Mouse (Mus musculus) midbrain, embryonic 12.5 days (tissue): ENCODE results near the gene Ammecr1. TPM values are rescaled to one million over a fixed set of nuclear protein-coding genes. Genes with fewer than 3 reads are reported as not detected.
A peak's percentile ranks its signal among the peaks of the same experiment; 100 is the strongest.

ENCODE experiments used
- ATAC-seq: fragments of 200-750 bp; cut with Nextera tagmentation; 2 replicates; pipeline ENCODE4 v1.8.0; 2017; ENCODE audit warnings: low read depth, moderate TSS enrichment, moderate library complexity; ENCODE audit not compliant: low FRiP score
- H3K27ac ChIP-seq: fragments of 300-500 bp; sonication (generic); replicated peaks from 2 replicates; pipeline ENCODE4 v1.5.1; 2016; ENCODE audit warnings: mild to moderate bottlenecking
- H3K27me3 ChIP-seq: fragments of 300-500 bp; sonication (generic); 2 replicates; pipeline ENCODE4 v1.6.1; 2016; ENCODE audit warnings: mild to moderate bottlenecking
- H3K36me3 ChIP-seq: fragments of 300-500 bp; sonication (generic); 2 replicates; pipeline ENCODE4 v1.6.1; 2016
- H3K4me1 ChIP-seq: fragments of 300-500 bp; sonication (generic); 2 replicates; pipeline ENCODE4 v1.6.1; 2016
- H3K4me2 ChIP-seq: fragments of 300-500 bp; sonication (generic); replicated peaks from 2 replicates; pipeline ENCODE4 v1.6.1; 2016; ENCODE audit warnings: mild to moderate bottlenecking, moderate library complexity
- H3K4me3 ChIP-seq: fragments of 300-500 bp; sonication (generic); 2 replicates; pipeline ENCODE4 v1.5.1; 2016; ENCODE audit warnings: mild to moderate bottlenecking
- H3K9ac ChIP-seq: fragments of 300-500 bp; sonication (generic); replicated peaks from 2 replicates; pipeline ENCODE4 v1.6.1; 2016; ENCODE audit warnings: mild to moderate bottlenecking, moderate library complexity
- H3K9me3 ChIP-seq: fragments of 300-500 bp; sonication (generic); 2 replicates; pipeline ENCODE4 v1.6.1; 2016; ENCODE audit warnings: mild to moderate bottlenecking
- WGBS: fragments of 180-500 bp; shearing (Covaris S2); methylation state at CpG from one replicate; pipeline ENCODE4 v1.1.7; 2016; 5-methylcytosine and 5-hydroxymethylcytosine counted together
- polyA plus RNA-seq: library from polyadenylated mRNA; unstranded; fragments of >200 nt; fragmentation: Nextera tagmentation; extraction: Ambion mirVana; gene quantifications from 2 replicates; pipeline ENCODE4 v1.2.1, GENCODE M21; 2016

Ammecr1 gene
- 8.5 and 9.2 TPM in 2 replicates for polyA plus RNA-seq

DNA sequence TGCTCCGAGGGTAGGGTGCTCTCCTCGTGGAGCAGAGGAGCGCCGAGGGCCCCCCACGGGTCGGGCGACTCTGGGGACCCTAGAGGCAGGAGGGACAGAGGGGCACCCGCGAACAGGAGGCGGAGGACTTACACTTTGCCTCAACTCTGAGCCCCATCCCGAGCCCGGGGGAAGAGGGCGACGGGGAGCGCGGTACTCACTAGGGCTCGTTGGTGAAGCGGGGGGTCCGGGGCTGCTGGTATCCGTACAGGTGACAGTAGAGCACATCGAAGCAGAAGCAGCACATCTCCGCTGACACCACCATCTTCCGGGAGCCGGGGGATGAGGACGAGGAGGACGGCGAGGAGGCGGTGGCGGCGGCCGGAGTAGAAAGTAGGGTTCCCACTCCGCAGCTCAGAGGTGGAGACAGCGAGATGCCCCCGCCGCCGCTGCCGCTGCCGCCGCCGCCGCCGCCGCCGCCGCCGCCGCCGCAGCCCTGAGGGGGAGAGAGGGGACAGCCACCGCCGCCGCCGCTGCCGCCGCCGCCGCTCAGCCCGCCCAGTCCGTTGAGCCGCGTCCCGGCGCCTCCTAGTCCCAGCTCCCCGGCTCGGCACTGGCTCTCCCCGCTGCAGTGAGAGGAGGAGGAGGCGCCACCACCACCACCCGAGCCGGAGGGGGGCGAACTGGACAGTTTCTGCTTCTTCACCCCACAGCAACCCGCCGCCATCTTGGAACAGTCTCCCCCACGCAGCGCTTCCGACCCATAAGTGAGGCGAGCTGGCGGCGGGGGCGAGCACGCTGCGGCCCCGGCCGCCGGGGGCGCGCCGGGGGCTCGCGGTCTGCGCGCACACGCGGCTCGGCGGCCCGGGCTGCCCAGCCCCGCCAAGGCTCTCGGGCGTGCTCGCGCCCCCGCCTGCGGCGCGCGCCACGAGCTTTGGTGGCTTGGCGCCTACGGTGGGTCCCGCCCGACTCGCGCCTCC, at the start of gene Ammecr1:
TSS of gene Ammecr1 (minus strand) at position 721 of the 959 bp plus-strand sequence.
- ATAC-seq, result peak; percentile 92
- H3K4me1 ChIP-seq, result no peaks in the 10 kb centered on the region
- peak within 1 kb of the TSS; percentile 64 for H3K4me2 ChIP-seq
- WGBS, result 17% methylated on average over 64 of the region's 112 CpGs
- H3K27me3 ChIP-seq, result peaks cover 30% of the 10 kb centered on the region; the same call in 1 of the 2 replicates
- peak within 1 kb of the TSS; percentile 62 for H3K4me3 ChIP-seq
- peak within 1 kb of the TSS; percentile 70 for H3K9ac ChIP-seq
- no peaks in the 10 kb centered on the region for H3K36me3 ChIP-seq
- no peaks in the 10 kb centered on the region for H3K9me3 ChIP-seq
- H3K27ac ChIP-seq, result peak within 1 kb of the TSS; percentile 90

DNA sequence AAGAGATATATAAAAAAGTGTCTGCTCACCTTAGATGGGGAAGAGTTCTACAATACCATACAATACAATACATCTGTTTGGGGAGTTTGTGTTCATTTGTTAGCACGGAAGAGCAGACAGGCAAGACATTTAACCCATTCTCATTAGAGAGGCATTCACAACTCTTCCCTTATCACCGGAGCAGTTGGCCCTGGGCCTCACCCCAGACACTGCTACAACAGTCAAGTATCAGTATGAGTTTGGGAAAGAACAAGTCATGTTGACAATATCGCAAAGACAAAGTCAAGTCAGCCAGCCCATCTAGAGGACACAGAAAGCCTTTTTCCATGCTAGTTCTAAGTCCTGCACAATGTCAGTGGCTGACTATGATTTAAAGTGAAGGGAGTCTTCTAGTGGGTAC, 47.6 kb upstream of the Ammecr1 start:
- Histone ChIP-seq H3K27ac (no peak overlapping the region), H3K4me3 (no peak overlapping the region), H3K9ac (no peak overlapping the region), H3K36me3 (no peaks in the 10 kb centered on the region), H3K9me3 (no peaks in the 10 kb centered on the region), H3K4me2 (no peak overlapping the region), H3K4me1 (no peaks in the 10 kb centered on the region), H3K27me3 (peaks cover 13% of the 10 kb centered on the region; the same call in 1 of the 2 replicates)
- WGBS, result 85% methylated on average over 3 of the region's 3 CpGs
- no peak for ATAC-seq

DNA sequence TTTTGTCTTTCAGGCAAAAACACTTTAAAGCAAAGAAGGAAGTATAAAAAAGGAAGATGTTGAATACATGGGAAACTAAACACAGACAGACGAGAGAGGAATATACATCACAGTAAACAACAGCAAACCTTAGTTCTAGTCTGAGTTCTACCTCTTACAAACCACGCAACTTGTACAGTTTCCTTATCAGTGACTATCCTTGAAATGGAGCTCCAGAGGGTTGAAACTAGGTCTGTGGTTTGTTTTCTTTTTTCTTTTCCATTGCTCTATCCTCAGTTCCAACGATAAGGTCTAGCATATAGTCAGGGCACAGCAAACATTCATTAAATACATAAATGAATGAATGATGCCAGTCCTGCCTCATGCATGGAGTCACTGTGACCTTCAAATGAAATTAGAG, 45.8 kb upstream of the Ammecr1 start:
- H3K9ac ChIP-seq, result no peak overlapping the region
- H3K27ac ChIP-seq, result no peak overlapping the region
- H3K9me3 ChIP-seq, result no peaks in the 10 kb centered on the region
- ATAC-seq, result no peak
- no peak overlapping the region for H3K4me3 ChIP-seq
- no peaks in the 10 kb centered on the region for H3K4me1 ChIP-seq
- H3K36me3 ChIP-seq, result no peaks in the 10 kb centered on the region
- H3K27me3 ChIP-seq, result peaks cover 15% of the 10 kb centered on the region; the same call in 1 of the 2 replicates
- 81% methylated on average over 3 of the region's 3 CpGs for WGBS
- H3K4me2 ChIP-seq, result no peak overlapping the region

GRCm38 (mm10) chrX:143011865-143012264, 45.3 kb upstream of the Ammecr1 start:
- H3K9me3 ChIP-seq, result no peaks in the 10 kb centered on the region
- no peaks in the 10 kb centered on the region for H3K4me1 ChIP-seq
- no peak overlapping the region for H3K9ac ChIP-seq
- no peaks in the 10 kb centered on the region for H3K36me3 ChIP-seq
- no peak for ATAC-seq
- no peak overlapping the region for H3K4me3 ChIP-seq
- no peak overlapping the region for H3K4me2 ChIP-seq
- peaks cover 11% of the 10 kb centered on the region; the same call in 1 of the 2 replicates for H3K27me3 ChIP-seq
- H3K27ac ChIP-seq, result no peak overlapping the region
- 83% methylated on average over 4 of the region's 4 CpGs for WGBS

GRCm38 (mm10) chrX:143004131-143004846, 37.8 kb upstream of the Ammecr1 start:
- Histone ChIP-seq H3K4me3 (no peak overlapping the region), H3K4me2 (no peak overlapping the region), H3K27ac (no peak overlapping the region), H3K9ac (no peak overlapping the region), H3K9me3 (no peaks in the 10 kb centered on the region), H3K36me3 (no peaks in the 10 kb centered on the region), H3K4me1 (no peaks in the 10 kb centered on the region), H3K27me3 (peaks cover 10% of the 10 kb centered on the region; the same call in 1 of the 2 replicates)
- ATAC-seq, result no peak
- WGBS, result 69% methylated on average over 3 of the region's 3 CpGs

DNA sequence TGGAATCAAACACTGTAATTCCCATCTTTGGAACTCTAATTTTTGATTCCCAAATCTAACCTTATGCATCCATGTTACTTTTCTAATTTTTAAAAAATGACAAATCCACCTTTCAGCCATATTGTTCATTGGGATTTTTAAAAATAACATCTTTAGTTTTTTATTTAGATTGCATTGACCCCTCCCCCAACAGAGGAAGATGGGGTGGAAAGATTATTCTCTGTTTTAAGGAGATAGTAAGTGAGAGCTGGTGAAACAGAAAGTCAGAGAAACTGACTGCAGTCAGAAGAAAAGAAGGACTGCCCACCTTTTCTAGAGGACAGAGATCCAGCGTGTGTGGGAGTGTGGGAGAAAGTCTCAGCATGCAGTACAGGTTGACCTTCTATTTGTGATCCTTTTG, 30.7 kb upstream of the Ammecr1 start:
- Histone ChIP-seq H3K4me1 (no peaks in the 10 kb centered on the region), H3K27me3 (peaks cover 9% of the 10 kb centered on the region; the same call in 1 of the 2 replicates), H3K4me3 (no peak overlapping the region), H3K4me2 (no peak overlapping the region), H3K27ac (no peak overlapping the region), H3K36me3 (no peaks in the 10 kb centered on the region), H3K9me3 (no peaks in the 10 kb centered on the region), H3K9ac (no peak overlapping the region)
- ATAC-seq, result no peak
- WGBS, result 85% methylated on average over 1 of the region's 1 CpGs

GRCm38 (mm10) chrX:142994514-142994913, 28.0 kb upstream of the Ammecr1 start:
- H3K4me3 ChIP-seq, result no peak overlapping the region
- H3K9ac ChIP-seq, result no peak overlapping the region
- no peaks in the 10 kb centered on the region for H3K4me1 ChIP-seq
- 56% methylated on average over 2 of the region's 2 CpGs for WGBS
- no peak overlapping the region for H3K27ac ChIP-seq
- peaks cover 4% of the 10 kb centered on the region; the same call in 1 of the 2 replicates for H3K27me3 ChIP-seq
- no peak for ATAC-seq
- H3K9me3 ChIP-seq, result no peaks in the 10 kb centered on the region
- H3K36me3 ChIP-seq, result no peaks in the 10 kb centered on the region
- H3K4me2 ChIP-seq, result no peak overlapping the region

- WGBS, result 83% methylated on average over 3 of the region's 3 CpGs
- H3K4me1 ChIP-seq, result no peaks in the 10 kb centered on the region
- H3K27ac ChIP-seq, result no peak overlapping the region
- H3K4me2 ChIP-seq, result no peak overlapping the region
- H3K27me3 ChIP-seq, result peaks cover 27% of the 10 kb centered on the region
- no peaks in the 10 kb centered on the region for H3K36me3 ChIP-seq
- H3K4me3 ChIP-seq, result no peak overlapping the region
- H3K9ac ChIP-seq, result no peak overlapping the region
- H3K9me3 ChIP-seq, result no peaks in the 10 kb centered on the region
- ATAC-seq, result no peak
These were observed 17.6 kb upstream of the Ammecr1 start for GRCm38 (mm10) chrX:142984170-142984569.

GRCm38 (mm10) chrX:142983638-142984037, 17.1 kb upstream of the Ammecr1 start:
- no peak overlapping the region for H3K27ac ChIP-seq
- H3K4me2 ChIP-seq, result no peak overlapping the region
- H3K27me3 ChIP-seq, result peaks cover 29% of the 10 kb centered on the region
- H3K9ac ChIP-seq, result no peak overlapping the region
- no peaks in the 10 kb centered on the region for H3K36me3 ChIP-seq
- no peaks in the 10 kb centered on the region for H3K4me1 ChIP-seq
- no peak overlapping the region for H3K4me3 ChIP-seq
- 63% methylated on average over 6 of the region's 6 CpGs for WGBS
- H3K9me3 ChIP-seq, result no peaks in the 10 kb centered on the region
- ATAC-seq, result no peak

- no peak for ATAC-seq
- Histone ChIP-seq H3K4me1 (no peaks in the 10 kb centered on the region), H3K4me2 (no peak overlapping the region), H3K27ac (no peak overlapping the region), H3K36me3 (no peaks in the 10 kb centered on the region), H3K9me3 (no peaks in the 10 kb centered on the region), H3K27me3 (peaks cover 26% of the 10 kb centered on the region), H3K9ac (no peak overlapping the region), H3K4me3 (no peak overlapping the region)
- WGBS, result 93% methylated on average over 3 of the region's 3 CpGs
These were observed 15.1 kb upstream of the Ammecr1 start for GRCm38 (mm10) chrX:142981530-142982130.

DNA sequence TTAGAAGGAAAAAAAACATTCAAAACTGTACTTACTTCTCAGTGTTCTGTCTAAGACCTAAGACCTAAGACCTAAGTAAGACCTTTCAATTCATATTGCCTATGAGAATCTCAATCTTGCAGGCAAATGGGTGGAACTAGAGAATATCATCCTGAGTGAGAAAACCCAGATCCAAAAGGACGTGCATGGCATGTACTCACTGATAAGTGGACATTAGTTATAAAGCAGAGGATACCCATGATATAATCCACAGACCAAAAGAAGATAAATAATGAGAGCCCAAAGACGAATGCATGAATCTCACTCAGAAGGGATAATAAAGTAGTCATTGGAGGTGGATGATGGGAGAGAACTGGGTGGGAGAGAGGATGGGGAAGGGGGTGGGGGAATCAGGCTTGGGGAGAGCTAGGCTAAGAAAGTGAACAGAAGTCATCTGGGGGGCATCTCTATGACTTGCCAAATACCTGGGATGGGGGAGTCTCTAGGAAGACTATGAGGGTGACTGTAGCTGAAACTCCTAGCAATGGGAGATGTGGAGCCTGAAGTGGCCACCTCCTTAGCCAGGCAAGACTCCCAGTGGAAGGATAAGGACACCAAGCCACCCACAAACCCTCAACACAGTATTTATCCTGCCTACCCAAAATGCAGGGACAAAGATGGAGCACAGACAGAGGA, 14.5 kb upstream of the Ammecr1 start:
- Histone ChIP-seq H3K4me3 (no peak overlapping the region), H3K4me2 (no peak overlapping the region), H3K9me3 (no peaks in the 10 kb centered on the region), H3K4me1 (no peaks in the 10 kb centered on the region), H3K36me3 (no peaks in the 10 kb centered on the region), H3K27ac (no peak overlapping the region), H3K27me3 (peaks cover 28% of the 10 kb centered on the region), H3K9ac (no peak overlapping the region)
- WGBS, result 77% methylated on average over 2 of the region's 2 CpGs
- ATAC-seq, result no peak
